Mouse (Mus musculus) MEL (cell line): ENCODE data around the gene Opa3. TPM values are rescaled to one million over a fixed set of nuclear protein-coding genes. Genes with fewer than 3 reads are reported as not detected.

Experiments
- DNase-seq: peaks from one replicate; pipeline ENCODE4 v3.0.0; 2011; ENCODE audit warnings: low read depth, low spot score
- H3K27ac ChIP-seq: 2 replicates; pipeline ENCODE4 v1.5.1; 2012; ENCODE audit warnings: low read depth, mild to moderate bottlenecking, control low read depth, low read length, moderate library complexity; ENCODE audit not compliant: control insufficient read depth
- H3K27me3 ChIP-seq, 2 experiments: fragments of 150-350 bp in 1 of 2; sonication (generic) in 1 of 2; 2 replicates each; pipeline ENCODE4 v1.6.1; 2012; ENCODE audit warnings: low read length in 2 of 2, mild to moderate bottlenecking in 2 of 2, improper control_type of control experiment in 1 of 2, moderate library complexity in 1 of 2; ENCODE audit not compliant: insufficient read depth in 2 of 2, control insufficient read depth in 1 of 2
- H3K36me3 ChIP-seq, 2 experiments: 2 replicates each; pipeline ENCODE4 v1.6.1; 2012 to 2014; ENCODE audit warnings: low read length in 2 of 2, improper control_type of control experiment in 1 of 2, inconsistent platforms in 1 of 2, mild to moderate bottlenecking in 1 of 2; ENCODE audit not compliant: insufficient read depth in 2 of 2, control insufficient read depth in 1 of 2
- H3K4me1 ChIP-seq, 2 experiments: fragments of 150-350 bp in 1 of 2; sonication (generic) in 1 of 2; 2 replicates each; pipeline ENCODE4 v1.6.1; 2012; ENCODE audit warnings: low read length in 2 of 2, improper control_type of control experiment in 1 of 2, mild to moderate bottlenecking in 1 of 2; ENCODE audit not compliant: insufficient read depth in 2 of 2, control insufficient read depth in 1 of 2
- H3K4me3 ChIP-seq, 2 experiments: fragments of 150-350 bp in 1 of 2; sonication (generic) in 1 of 2; 2 replicates each; pipeline ENCODE4 v1.5.1; 2012; ENCODE audit warnings: low read depth in 2 of 2, low read length in 2 of 2, mild to moderate bottlenecking in 2 of 2, moderate library complexity in 2 of 2, control low read depth in 1 of 2, improper control_type of control experiment in 1 of 2; ENCODE audit not compliant: control insufficient read depth in 1 of 2, insufficient read depth in 1 of 2
- H3K79me2 ChIP-seq: 2 replicates; pipeline ENCODE4 v1.6.1; 2012; ENCODE audit warnings: mild to moderate bottlenecking, low read length, moderate library complexity; ENCODE audit not compliant: control insufficient read depth, poor library complexity, insufficient read depth
- H3K9ac ChIP-seq: 2 replicates; pipeline ENCODE4 v1.6.1; 2012; ENCODE audit warnings: low read depth, mild to moderate bottlenecking, control low read depth, low read length, moderate library complexity; ENCODE audit not compliant: control insufficient read depth, poor library complexity, severe bottlenecking
- H3K9me3 ChIP-seq: fragments of 150-350 bp; sonication (generic); replicated peaks from 2 replicates; pipeline ENCODE4 v1.6.1; 2012; ENCODE audit warnings: mild to moderate bottlenecking, low read length, improper control_type of control experiment, moderate library complexity; ENCODE audit not compliant: insufficient read depth
- CHD1 ChIP-seq: IDR thresholded peaks from 2 replicates; pipeline ENCODE4 v1.6.1; 2012; ENCODE audit warnings: low read depth, mild to moderate bottlenecking, inconsistent platforms, low read length, improper control_type of control experiment
- CHD2 ChIP-seq: IDR thresholded peaks from 2 replicates; pipeline ENCODE4 v1.6.1; 2011; ENCODE audit warnings: low read length, improper control_type of control experiment
- ELF1 ChIP-seq: IDR thresholded peaks from 2 replicates; pipeline ENCODE4 v1.6.1; 2014; ENCODE audit warnings: low read depth, mild to moderate bottlenecking, inconsistent platforms, low read length, improper control_type of control experiment, moderate library complexity
- GABPA ChIP-seq: IDR thresholded peaks from 2 replicates; pipeline ENCODE4 v1.6.1; 2012; ENCODE audit warnings: low read depth, mild to moderate bottlenecking, inconsistent platforms, low read length, improper control_type of control experiment, moderate library complexity
- GATA1 ChIP-seq: IDR thresholded peaks from 2 replicates; pipeline ENCODE4 v1.6.1; 2011; ENCODE audit warnings: low read depth, low read length, improper control_type of control experiment
- HCFC1 ChIP-seq: IDR thresholded peaks from 2 replicates; pipeline ENCODE4 v1.6.1; 2012; ENCODE audit warnings: low read depth, mild to moderate bottlenecking, inconsistent platforms, low read length, improper control_type of control experiment, moderate library complexity
- MAFK ChIP-seq: IDR thresholded peaks from 2 replicates; pipeline ENCODE4 v1.6.1; 2011; ENCODE audit warnings: low read depth, mild to moderate bottlenecking, low read length, improper control_type of control experiment, borderline replicate concordance
- MAZ ChIP-seq: IDR thresholded peaks from 2 replicates; pipeline ENCODE4 v1.6.1; 2012; ENCODE audit warnings: low read depth, mild to moderate bottlenecking, inconsistent platforms, low read length, improper control_type of control experiment
- MYC ChIP-seq: IDR thresholded peaks from 2 replicates; pipeline ENCODE4 v1.6.1; 2011; ENCODE audit warnings: low read depth, mild to moderate bottlenecking, low read length, improper control_type of control experiment, moderate library complexity
- NRF1 ChIP-seq: IDR thresholded peaks from 2 replicates; pipeline ENCODE4 v1.6.1; 2014; ENCODE audit warnings: low read depth, mild to moderate bottlenecking, inconsistent platforms, low read length, improper control_type of control experiment, moderate library complexity; ENCODE audit not compliant: poor library complexity, insufficient read depth, severe bottlenecking
- POLR2A ChIP-seq, 2 experiments: IDR thresholded peaks; 2 replicates each; pipeline ENCODE4 v1.6.1; 2011 to 2012; ENCODE audit warnings: low read length in 2 of 2, mild to moderate bottlenecking in 2 of 2, control low read depth in 1 of 2, improper control_type of control experiment in 1 of 2, low read depth in 1 of 2, moderate library complexity in 1 of 2; ENCODE audit not compliant: control insufficient read depth in 1 of 2, insufficient read depth in 1 of 2, poor library complexity in 1 of 2
- POLR2AphosphoS5 ChIP-seq: IDR thresholded peaks from 2 replicates; pipeline ENCODE4 v1.6.1; 2012; ENCODE audit warnings: low read depth, borderline replicate concordance, mild to moderate bottlenecking, inconsistent platforms, low read length, moderate library complexity, mixed read lengths
- RAD21 ChIP-seq: IDR thresholded peaks from 2 replicates; pipeline ENCODE4 v1.6.1; 2011; ENCODE audit warnings: mild to moderate bottlenecking, low read depth, low read length, improper control_type of control experiment
- RCOR1 ChIP-seq: IDR thresholded peaks from 2 replicates; pipeline ENCODE4 v1.6.1; 2012; ENCODE audit warnings: low read depth, mild to moderate bottlenecking, inconsistent platforms, low read length, improper control_type of control experiment
- SIN3A ChIP-seq: IDR thresholded peaks from 2 replicates; pipeline ENCODE4 v1.6.1; 2012; ENCODE audit warnings: low read length, improper control_type of control experiment, inconsistent platforms
- SMC3 ChIP-seq: IDR thresholded peaks from 2 replicates; pipeline ENCODE4 v1.6.1; 2011; ENCODE audit warnings: low read depth, low read length, improper control_type of control experiment
- TBP ChIP-seq: IDR thresholded peaks from 2 replicates; pipeline ENCODE4 v1.8.0; 2011; ENCODE audit warnings: low read depth, low read length, improper control_type of control experiment
- UBTF ChIP-seq: IDR thresholded peaks from 2 replicates; pipeline ENCODE4 v1.6.1; 2012; ENCODE audit warnings: low read depth, mild to moderate bottlenecking, inconsistent platforms, low read length, improper control_type of control experiment, moderate library complexity, borderline replicate concordance; ENCODE audit not compliant: insufficient read depth
- ZC3H11A ChIP-seq: IDR thresholded peaks from 2 replicates; pipeline ENCODE4 v1.6.1; 2012; ENCODE audit warnings: low read depth, mild to moderate bottlenecking, inconsistent platforms, low read length, improper control_type of control experiment
- ZKSCAN1 ChIP-seq: IDR thresholded peaks from 2 replicates; pipeline ENCODE4 v1.6.1; 2012; ENCODE audit warnings: low read depth, mild to moderate bottlenecking, inconsistent platforms, low read length, improper control_type of control experiment, moderate library complexity
- ZMIZ1 ChIP-seq: IDR thresholded peaks from 2 replicates; pipeline ENCODE4 v1.6.1; 2012; ENCODE audit warnings: low read depth, mild to moderate bottlenecking, inconsistent platforms, low read length, improper control_type of control experiment, moderate library complexity
- ZNF384 ChIP-seq: IDR thresholded peaks from 2 replicates; pipeline ENCODE4 v1.6.1; 2012; ENCODE audit warnings: low read depth, mild to moderate bottlenecking, inconsistent platforms, low read length, improper control_type of control experiment
- polyA plus RNA-seq, 2 experiments: library from polyadenylated mRNA; stranded (reverse) in 1 of 2; unstranded in 1 of 2; fragments of >175 nt in 1 of 2; fragments of >200 nt in 1 of 2; gene quantifications; 2 replicates each; pipeline versions ENCODE4 v1.2.1 to v1.2.4; 2012; ENCODE audit warnings: low replicate concordance in 2 of 2, low read depth in 1 of 2; ENCODE audit not compliant: insufficient read length in 2 of 2, insufficient read depth in 1 of 2, missing spikeins in 1 of 2
- total RNA-seq: library from RNA; depleted of rRNA; stranded (reverse); fragments of 300-350 nt; gene quantifications from 2 replicates; pipeline ENCODE4 v1.2.3, GENCODE M21; 2012

Gene Opa3
- total and polyA plus RNA-seq, 3 experiments: 18.5 to 85.4 (median 37.2) TPM

DNA sequence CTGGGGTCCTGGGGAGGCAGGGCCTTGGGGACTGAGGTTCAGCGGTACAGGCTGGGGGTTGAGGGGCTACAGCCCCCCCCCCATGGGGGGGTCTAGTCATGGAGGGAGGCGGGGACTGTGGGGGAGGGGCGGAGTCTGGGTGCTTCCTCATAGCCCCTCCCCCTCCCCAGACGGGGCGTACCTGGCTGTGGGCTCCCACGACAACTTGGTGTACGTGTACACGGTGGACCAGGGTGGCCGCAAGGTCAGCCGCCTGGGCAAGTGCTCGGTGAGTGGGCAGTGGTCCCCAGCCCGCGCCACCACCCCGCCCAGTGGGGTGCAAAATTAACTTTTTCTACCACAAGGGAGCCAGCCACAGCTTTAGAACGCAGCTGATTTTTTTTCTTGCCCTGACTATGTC lies 26.5 kb upstream of the Opa3 start:
- Histone ChIP-seq H3K79me2 (no peaks in the 10 kb centered on the region), H3K4me3 (no peak overlapping the region), H3K36me3 (no peaks in the 10 kb centered on the region), H3K9ac (no peak overlapping the region), H3K27ac (no peak overlapping the region), H3K27me3 (no peaks in the 10 kb centered on the region), H3K4me1 (no peaks in the 10 kb centered on the region), H3K9me3 (no peaks in the 10 kb centered on the region)
- no peak for DNase-seq
- TF ChIP-seq TBP (no peak), HCFC1 (no peak), ZMIZ1 (no peak), GABPA (no peak), GATA1 (no peak), ZKSCAN1 (no peak), RAD21 (no peak), ZNF384 (no peak), CHD2 (no peak), ELF1 (no peak), MAZ (no peak), NRF1 (no peak), CHD1 (no peak)

DNA sequence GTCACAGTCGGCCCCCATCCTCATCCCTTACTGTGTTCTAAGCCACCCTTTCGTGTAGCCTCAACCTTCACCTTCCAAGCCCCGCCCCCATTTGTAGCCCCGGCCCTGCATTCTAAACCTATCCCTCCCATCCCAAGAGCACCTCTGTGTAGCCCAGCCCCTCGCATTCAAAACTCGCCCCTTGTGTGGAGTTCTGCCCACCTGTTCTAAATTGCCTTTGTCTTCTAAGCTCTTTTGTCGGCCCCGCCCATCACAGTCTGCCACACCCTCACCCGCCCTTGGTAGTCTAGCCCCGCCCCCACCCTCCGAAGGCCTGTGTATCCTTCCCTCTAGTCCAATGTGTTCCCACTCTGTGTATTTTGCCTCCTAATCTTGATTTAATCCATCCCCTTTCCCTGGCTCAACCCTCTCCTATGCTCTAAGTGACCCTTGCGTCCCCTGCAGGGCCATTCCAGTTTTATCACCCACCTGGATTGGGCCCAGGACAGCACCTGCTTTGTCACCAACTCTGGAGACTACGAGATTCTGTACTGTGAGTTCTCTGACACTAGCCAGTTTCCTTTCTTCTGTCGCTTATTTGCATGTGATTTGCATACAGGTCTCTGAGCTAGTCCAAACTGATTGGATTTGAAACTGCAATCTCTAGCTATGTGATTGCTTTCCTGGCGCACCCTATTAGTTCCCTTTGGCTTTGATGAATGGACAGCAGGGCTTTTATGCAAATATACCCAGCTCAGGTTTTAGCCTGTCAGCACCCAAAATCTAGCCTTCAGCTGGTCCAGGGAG lies 25.9 kb upstream of the Opa3 start:
- no peak overlapping the region for H3K9ac ChIP-seq
- H3K9me3 ChIP-seq: no peaks in the 10 kb centered on the region
- DNase-seq: no peak
- no peaks in the 10 kb centered on the region for H3K27me3 ChIP-seq
- H3K4me1 ChIP-seq: no peaks in the 10 kb centered on the region
- no peaks in the 10 kb centered on the region for H3K36me3 ChIP-seq
- H3K4me3 ChIP-seq: no peak overlapping the region
- no peak overlapping the region for H3K27ac ChIP-seq
- TF ChIP-seq GATA1 (no peak), ZC3H11A (no peak), MAFK (no peak), MYC (no peak), SMC3 (no peak), ELF1 (no peak), RCOR1 (no peak), SIN3A (no peak), POLR2AphosphoS5 (no peak), UBTF (no peak), ZKSCAN1 (no peak), POLR2A (IDR thresholded peaks at IDR 0.05; ENCODE audit: control insufficient read depth in 1 of 2, insufficient read depth in 1 of 2, low read depth in 1 of 2, low read length in 2 of 2, poor library complexity in 1 of 2) (no peak)
- no peaks in the 10 kb centered on the region for H3K79me2 ChIP-seq
